Mouse (Mus musculus): ENCODE data around the gene Rnps1. TPM values are rescaled to one million over a fixed set of nuclear protein-coding genes. Genes with fewer than 3 reads are reported as not detected.

Rnps1 gene
- polyA plus RNA-seq, 1 experiment from 2014 or later, result 196 TPM

GRCm38 (mm10) chr17:24389865-24390264 lies 24.5 kb upstream of the Rnps1 start:
- H3K4me2 ChIP-seq (ENCODE audit: low read length), result no peak overlapping the region
- no peak overlapping the region for H3K4me3 ChIP-seq (ENCODE audit: control insufficient read depth in 1 of 2, insufficient read depth in 1 of 2, low read depth in 1 of 2, low read length in 2 of 2)
- ATAC-seq (ENCODE audit: insufficient number of reproducible peaks, insufficient read depth, low FRiP score, low read depth), result no peak
- no peaks in the 10 kb centered on the region for H3K9me3 ChIP-seq (ENCODE audit: control insufficient read depth, low read length)
- no peak overlapping the region for H3K27ac ChIP-seq (replicated peaks in 1 of 2; ENCODE audit: control insufficient read depth in 1 of 2, insufficient read depth in 1 of 2, low read depth in 2 of 2, low read length in 2 of 2)
- no peaks in the 10 kb centered on the region for H3K4me1 ChIP-seq (ENCODE audit: control insufficient read depth in 2 of 2, insufficient read depth in 2 of 2, low read length in 2 of 2)
- no peak overlapping the region for H3K9ac ChIP-seq (ENCODE audit: low read length)
- 3% methylated on average over 2 of the region's 2 CpGs for WGBS
- peaks cover 32% of the 10 kb centered on the region for H3K36me3 ChIP-seq (ENCODE audit: control insufficient read depth, insufficient read depth, low read length)
- no peaks in the 10 kb centered on the region for H3K27me3 ChIP-seq (ENCODE audit: control insufficient read depth, insufficient read depth, low read length)

GRCm38 (mm10) chr17:24391149-24391548 lies 23.2 kb upstream of the Rnps1 start:
- H3K9me3 ChIP-seq (ENCODE audit: control insufficient read depth, low read length), result no peaks in the 10 kb centered on the region
- 70% methylated on average over 8 of the region's 8 CpGs for WGBS
- H3K36me3 ChIP-seq (ENCODE audit: control insufficient read depth, insufficient read depth, low read length), result peaks cover 27% of the 10 kb centered on the region; the same call in 1 of the 2 replicates
- H3K27me3 ChIP-seq (ENCODE audit: control insufficient read depth, insufficient read depth, low read length), result no peaks in the 10 kb centered on the region
- no peaks in the 10 kb centered on the region for H3K4me1 ChIP-seq (ENCODE audit: control insufficient read depth in 2 of 2, insufficient read depth in 2 of 2, low read length in 2 of 2)
- no peak overlapping the region for H3K27ac ChIP-seq (replicated peaks in 1 of 2; ENCODE audit: control insufficient read depth in 1 of 2, insufficient read depth in 1 of 2, low read depth in 2 of 2, low read length in 2 of 2)
- ATAC-seq (ENCODE audit: insufficient number of reproducible peaks, insufficient read depth, low FRiP score, low read depth), result no peak
- H3K9ac ChIP-seq (ENCODE audit: low read length), result no peak overlapping the region
- no peak overlapping the region for H3K4me3 ChIP-seq (ENCODE audit: control insufficient read depth in 1 of 2, insufficient read depth in 1 of 2, low read depth in 1 of 2, low read length in 2 of 2)
- H3K4me2 ChIP-seq (ENCODE audit: low read length), result no peak overlapping the region

GRCm38 (mm10) chr17:24393527-24393926 lies 20.8 kb upstream of the Rnps1 start:
- WGBS, result 46% methylated on average over 4 of the region's 4 CpGs
- no peak overlapping the region for H3K9ac ChIP-seq (ENCODE audit: low read length)
- peaks cover 22% of the 10 kb centered on the region; the same call in 1 of the 2 replicates for H3K36me3 ChIP-seq (ENCODE audit: control insufficient read depth, insufficient read depth, low read length)
- no peak overlapping the region for H3K27ac ChIP-seq (replicated peaks in 1 of 2; ENCODE audit: control insufficient read depth in 1 of 2, insufficient read depth in 1 of 2, low read depth in 2 of 2, low read length in 2 of 2)
- H3K4me1 ChIP-seq (ENCODE audit: control insufficient read depth in 2 of 2, insufficient read depth in 2 of 2, low read length in 2 of 2), result no peaks in the 10 kb centered on the region
- no peak overlapping the region for H3K4me2 ChIP-seq (ENCODE audit: low read length)
- no peak for ATAC-seq (ENCODE audit: insufficient number of reproducible peaks, insufficient read depth, low FRiP score, low read depth)
- H3K4me3 ChIP-seq (ENCODE audit: control insufficient read depth in 1 of 2, insufficient read depth in 1 of 2, low read depth in 1 of 2, low read length in 2 of 2), result no peak overlapping the region
- H3K27me3 ChIP-seq (ENCODE audit: control insufficient read depth, insufficient read depth, low read length), result no peaks in the 10 kb centered on the region
- H3K9me3 ChIP-seq (ENCODE audit: control insufficient read depth, low read length), result no peaks in the 10 kb centered on the region

GRCm38 (mm10) chr17:24394456-24394855 lies 19.9 kb upstream of the Rnps1 start:
- no peak for ATAC-seq (ENCODE audit: insufficient number of reproducible peaks, insufficient read depth, low FRiP score, low read depth)
- 89% methylated on average over 7 of the region's 7 CpGs for WGBS
- H3K27ac ChIP-seq (replicated peaks in 1 of 2; ENCODE audit: control insufficient read depth in 1 of 2, insufficient read depth in 1 of 2, low read depth in 2 of 2, low read length in 2 of 2), result no peak overlapping the region
- H3K9me3 ChIP-seq (ENCODE audit: control insufficient read depth, low read length), result no peaks in the 10 kb centered on the region
- no peak overlapping the region for H3K4me3 ChIP-seq (ENCODE audit: control insufficient read depth in 1 of 2, insufficient read depth in 1 of 2, low read depth in 1 of 2, low read length in 2 of 2)
- no peak overlapping the region for H3K4me2 ChIP-seq (ENCODE audit: low read length)
- no peak overlapping the region for H3K9ac ChIP-seq (ENCODE audit: low read length)
- no peaks in the 10 kb centered on the region for H3K27me3 ChIP-seq (ENCODE audit: control insufficient read depth, insufficient read depth, low read length)
- no peaks in the 10 kb centered on the region for H3K4me1 ChIP-seq (ENCODE audit: control insufficient read depth in 2 of 2, insufficient read depth in 2 of 2, low read length in 2 of 2)
- peaks cover 27% of the 10 kb centered on the region; the same call in 1 of the 2 replicates for H3K36me3 ChIP-seq (ENCODE audit: control insufficient read depth, insufficient read depth, low read length)

GRCm38 (mm10) chr17:24402371-24402770 lies 12.0 kb upstream of the Rnps1 start:
- 71% methylated on average over 3 of the region's 3 CpGs for WGBS
- peaks cover 61% of the 10 kb centered on the region for H3K36me3 ChIP-seq (ENCODE audit: control insufficient read depth, insufficient read depth, low read length)
- no peaks in the 10 kb centered on the region for H3K27me3 ChIP-seq (ENCODE audit: control insufficient read depth, insufficient read depth, low read length)
- no peaks in the 10 kb centered on the region for H3K9me3 ChIP-seq (ENCODE audit: control insufficient read depth, low read length)
- H3K4me1 ChIP-seq (ENCODE audit: control insufficient read depth in 2 of 2, insufficient read depth in 2 of 2, low read length in 2 of 2), result no peaks in the 10 kb centered on the region
- H3K4me3 ChIP-seq (ENCODE audit: control insufficient read depth in 1 of 2, insufficient read depth in 1 of 2, low read depth in 1 of 2, low read length in 2 of 2), result no peak overlapping the region
- no peak overlapping the region for H3K4me2 ChIP-seq (ENCODE audit: low read length)
- no peak overlapping the region for H3K9ac ChIP-seq (ENCODE audit: low read length)
- no peak overlapping the region for H3K27ac ChIP-seq (replicated peaks in 1 of 2; ENCODE audit: control insufficient read depth in 1 of 2, insufficient read depth in 1 of 2, low read depth in 2 of 2, low read length in 2 of 2)
- ATAC-seq (ENCODE audit: insufficient number of reproducible peaks, insufficient read depth, low FRiP score, low read depth), result 0 out of 2 replicates have a peak, but pooled peaks have one; percentile 21

- 85% methylated on average over 12 of the region's 12 CpGs for WGBS
- Histone ChIP-seq H3K4me3 (ENCODE audit: control insufficient read depth in 1 of 2, insufficient read depth in 1 of 2, low read depth in 1 of 2, low read length in 2 of 2) (no peak overlapping the region), H3K9ac (ENCODE audit: low read length) (no peak overlapping the region), H3K27me3 (ENCODE audit: control insufficient read depth, insufficient read depth, low read length) (no peaks in the 10 kb centered on the region), H3K4me1 (ENCODE audit: control insufficient read depth in 2 of 2, insufficient read depth in 2 of 2, low read length in 2 of 2) (no peaks in the 10 kb centered on the region), H3K9me3 (ENCODE audit: control insufficient read depth, low read length) (no peaks in the 10 kb centered on the region), H3K36me3 (ENCODE audit: control insufficient read depth, insufficient read depth, low read length) (peaks cover 76% of the 10 kb centered on the region), H3K4me2 (ENCODE audit: low read length) (no peak overlapping the region), H3K27ac (replicated peaks in 1 of 2; ENCODE audit: control insufficient read depth in 1 of 2, insufficient read depth in 1 of 2, low read depth in 2 of 2, low read length in 2 of 2) (no peak overlapping the region)
- no peak for ATAC-seq (ENCODE audit: insufficient number of reproducible peaks, insufficient read depth, low FRiP score, low read depth)
These were observed 7.1 kb upstream of the Rnps1 start for GRCm38 (mm10) chr17:24407116-24407803.

- peak overlapping the region; percentile 58 to 80 for H3K4me3 ChIP-seq (ENCODE audit: control insufficient read depth in 1 of 2, insufficient read depth in 1 of 2, low read depth in 1 of 2, low read length in 2 of 2)
- H3K4me2 ChIP-seq (ENCODE audit: low read length), result peak overlapping the region; percentile 75
- no peaks in the 10 kb centered on the region for H3K27me3 ChIP-seq (ENCODE audit: control insufficient read depth, insufficient read depth, low read length)
- H3K4me1 ChIP-seq (ENCODE audit: control insufficient read depth in 2 of 2, insufficient read depth in 2 of 2, low read length in 2 of 2), result peaks cover 4 to 35% of the 10 kb centered on the region in 2 experiments
- peaks cover 55% of the 10 kb centered on the region for H3K36me3 ChIP-seq (ENCODE audit: control insufficient read depth, insufficient read depth, low read length)
- peak overlapping the region; percentile 92 to 93 for H3K27ac ChIP-seq (replicated peaks in 1 of 2; ENCODE audit: control insufficient read depth in 1 of 2, insufficient read depth in 1 of 2, low read depth in 2 of 2, low read length in 2 of 2)
- H3K9ac ChIP-seq (ENCODE audit: low read length), result peak overlapping the region; percentile 84
- H3K9me3 ChIP-seq (ENCODE audit: control insufficient read depth, low read length), result no peaks in the 10 kb centered on the region
- 26% methylated on average over 22 of the region's 22 CpGs for WGBS
- ATAC-seq (ENCODE audit: insufficient number of reproducible peaks, insufficient read depth, low FRiP score, low read depth), result no peak
These were observed 681 bp upstream of the Rnps1 start for GRCm38 (mm10) chr17:24413557-24414211.

All from heart, embryonic 14.5 days (tissue).